Comparison of ENCODE assay signal across 28 mouse cellular contexts in the genomic region with DNA sequence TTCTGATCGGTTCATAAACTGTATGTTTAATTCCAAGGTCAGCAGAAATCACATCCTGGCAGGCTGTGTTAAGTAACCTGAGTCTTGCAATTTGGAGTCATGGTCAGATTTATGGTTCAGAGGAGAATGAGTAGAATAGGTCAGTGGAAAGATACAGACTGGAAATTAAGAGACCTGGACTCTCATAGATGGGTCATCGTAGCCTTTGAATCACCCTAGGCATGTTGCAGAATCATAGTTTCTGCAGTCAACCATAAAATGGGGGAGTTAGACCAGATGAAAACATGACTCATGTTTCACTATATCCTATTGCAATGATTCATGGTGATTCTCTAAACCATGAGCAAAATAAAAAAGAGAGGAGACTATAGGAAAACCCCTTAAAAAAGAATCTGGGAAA.
A peak's percentile ranks its signal among the peaks of the same experiment; 100 is the strongest.
DNase-seq lines count a peak whose midpoint lies in the region; ATAC-seq and TF ChIP-seq lines count a peak whose summit lies in the region.
"Had no signal": no experiment of that assay in that cellular context is flagged by ENCODE, and none has a peak within 500 bp of the region (broad histone marks: within the 10 kb centered on the region; RNA-seq: fewer than 3 reads in every experiment).

No protein-coding gene starts in this region.

- no peaks in the 10 kb centered on the region for H3K9me3 ChIP-seq in kidney, postnatal 0 days (replicated peaks; ENCODE audit: low read length)
- H3K9me3 ChIP-seq: forebrain, embryonic 10.5 days; heart, embryonic 12.5 days; limb, embryonic 13.5 days; stomach, embryonic 15.5 days had no signal

- H3K4me3 ChIP-seq in kidney, postnatal 0 days (replicated peaks; ENCODE audit: low read depth, low read length), result no peak overlapping the region
- H3K4me3 ChIP-seq: forebrain, embryonic 10.5 days; gastrocnemius, adult 2 months; heart, adult 2 months; heart, embryonic 12.5 days; limb, embryonic 13.5 days; stomach, embryonic 15.5 days had no signal

- no peaks in the 10 kb centered on the region for H3K27me3 ChIP-seq in kidney, postnatal 0 days (ENCODE audit: insufficient read depth, low read length)
- H3K27me3 ChIP-seq: heart, embryonic 12.5 days; limb, embryonic 13.5 days; stomach, embryonic 15.5 days had no signal

- no peak overlapping the region for H3K27ac ChIP-seq in kidney, postnatal 0 days
- H3K27ac ChIP-seq: forebrain, embryonic 10.5 days; gastrocnemius, adult 2 months; heart, adult 2 months; hindbrain, embryonic 14.5 days; limb, embryonic 13.5 days; stomach, embryonic 15.5 days had no signal

- no peak overlapping the region for H3K9ac ChIP-seq in kidney, postnatal 0 days (ENCODE audit: low read depth, low read length)
- H3K9ac ChIP-seq: heart, embryonic 12.5 days; hindbrain, embryonic 14.5 days; limb, embryonic 13.5 days; stomach, embryonic 15.5 days had no signal

- H3K36me3 ChIP-seq in kidney, postnatal 0 days (ENCODE audit: insufficient read depth, low read length), result no peaks in the 10 kb centered on the region
- H3K36me3 ChIP-seq: forebrain, embryonic 10.5 days; heart, embryonic 12.5 days; limb, embryonic 13.5 days; stomach, embryonic 15.5 days had no signal

- no peak for TF ChIP-seq CTCF in kidney, postnatal 0 days (IDR thresholded peaks at IDR 0.05; ENCODE audit: low read depth)

- 30% methylated on average over 2 of the region's 2 CpGs for WGBS in kidney, postnatal 0 days

- DNase-seq in adrenal gland, adult 2 months, result peak; percentile 61
- DNase-seq in adrenal gland, postnatal 36 days, result no peak
- DNase-seq in kidney, postnatal 0 days (ENCODE audit: low spot score), result peak; percentile 58
- no peak for DNase-seq in kidney, adult 11 months
- peak; percentile 54 for DNase-seq in brain, adult 2 months (ENCODE audit: low read depth, low spot score)
- DNase-seq in embryo, embryonic 10 days (ENCODE audit: low spot score), result no peak
- no peak for DNase-seq in yolk sac, embryonic 10.5 days (ENCODE audit: low spot score)
- DNase-seq: adrenal gland, postnatal 25 days; cerebellum, adult 8-10 months; cerebellum, postnatal 25 days; gastrocnemius, adult 2 months; gastrocnemius, postnatal 36 days; heart, adult 2 months; kidney, adult 18-20 months; kidney, postnatal 4 days; lung, postnatal 36 days; retina, postnatal 1 day; right cerebral cortex, postnatal 25 days had no signal

- peak; percentile 57; the same call in 1 of the 2 replicates for ATAC-seq in kidney, postnatal 0 days (replicated peaks; ENCODE audit: low FRiP score, low read depth)
- ATAC-seq: forebrain, embryonic 16.5 days; inflammation-experienced regulatory T-cells, adult 6 months; midbrain, embryonic 16.5 days had no signal

- no peak overlapping the region for H3K4me2 ChIP-seq in kidney, postnatal 0 days (ENCODE audit: low read length)
- H3K4me2 ChIP-seq: heart, embryonic 12.5 days; hindbrain, embryonic 14.5 days; limb, embryonic 13.5 days; liver, embryonic 11.5 days; midbrain, embryonic 11.5 days; stomach, embryonic 15.5 days had no signal

- H3K4me1 ChIP-seq in kidney, postnatal 0 days (replicated peaks; ENCODE audit: insufficient read depth, low read length), result no peaks in the 10 kb centered on the region
- H3K4me1 ChIP-seq: heart, embryonic 12.5 days; limb, embryonic 13.5 days; stomach, embryonic 15.5 days had no signal

Comparison
In these comparisons a context has a peak if more than half of its experiments do, and no peak if none do; other contexts are left out.
1. DNase-seq: peak in adrenal gland, adult 2 months (single experiment), kidney, postnatal 0 days (single experiment) and brain, adult 2 months (single experiment); none in adrenal gland, postnatal 36 days (0 of 2), kidney, adult 11 months (single experiment), embryo, embryonic 10 days (single experiment) and yolk sac, embryonic 10.5 days (single experiment).